Mouse (Mus musculus) intestine, postnatal 0 days (tissue): ENCODE data around the gene Jtb. TPM values are rescaled to one million over a fixed set of nuclear protein-coding genes. Genes with fewer than 3 reads are reported as not detected.
A peak's percentile ranks its signal among the peaks of the same experiment; 100 is the strongest.

Experiments used
- ATAC-seq: fragments of 200-750 bp; cut with Nextera tagmentation; 2 replicates; pipeline ENCODE4 v1.8.0; 2017; ENCODE audit warnings: mild to moderate bottlenecking, moderate TSS enrichment, moderate library complexity
- H3K27ac ChIP-seq: fragments of 300-500 bp; sonication (generic); 2 replicates; pipeline ENCODE4 v1.5.1; 2014; ENCODE audit warnings: mild to moderate bottlenecking, low read depth, low read length, moderate library complexity
- H3K27me3 ChIP-seq: fragments of 300-500 bp; sonication (generic); replicated peaks from 2 replicates; pipeline ENCODE4 v1.6.1; 2014; ENCODE audit warnings: low read length, mixed read lengths; ENCODE audit not compliant: control insufficient read depth, insufficient read depth
- H3K36me3 ChIP-seq: fragments of 300-500 bp; sonication (generic); 2 replicates; pipeline ENCODE4 v1.6.1; 2014; ENCODE audit warnings: mild to moderate bottlenecking, moderate library complexity; ENCODE audit not compliant: control insufficient read depth, insufficient read depth
- H3K4me1 ChIP-seq: fragments of 300-500 bp; sonication (generic); replicated peaks from 2 replicates; pipeline ENCODE4 v1.6.1; 2014; ENCODE audit warnings: antibody characterized with exemption, low read length, mixed read lengths; ENCODE audit not compliant: control insufficient read depth, insufficient read depth
- H3K4me2 ChIP-seq: fragments of 300-500 bp; sonication (generic); replicated peaks from 2 replicates; pipeline ENCODE4 v1.6.1; 2014; ENCODE audit warnings: low read depth, mild to moderate bottlenecking, moderate library complexity
- H3K4me3 ChIP-seq: fragments of 300-500 bp; sonication (generic); 2 replicates; pipeline ENCODE4 v1.5.1; 2014; ENCODE audit warnings: low read depth, low read length
- H3K9ac ChIP-seq: fragments of 300-500 bp; sonication (generic); 2 replicates; pipeline ENCODE4 v1.6.1; 2014; ENCODE audit warnings: mild to moderate bottlenecking, low read depth, low read length
- H3K9me3 ChIP-seq: fragments of 300-500 bp; sonication (generic); 2 replicates; pipeline ENCODE4 v1.6.1; 2016; ENCODE audit warnings: mixed run types; ENCODE audit not compliant: control insufficient read depth
- CTCF ChIP-seq: sonication (generic); IDR thresholded peaks from 2 replicates; pipeline ENCODE4 v1.5.1; 2016; ENCODE audit warnings: low read depth, mild to moderate bottlenecking, control low read depth, antibody characterized with exemption, moderate library complexity
- whole genome bisulfite sequencing: fragments of 180-500 bp; shearing (Covaris S2); extraction: QIAGEN DNeasy Blood & Tissue Kit; methylation state at CpG from one replicate; pipeline ENCODE4 v1.1.7; 2014; 5-methylcytosine and 5-hydroxymethylcytosine counted together
- polyA plus RNA-seq: library from polyadenylated mRNA; unstranded; fragments of >200 nt; fragmentation: Nextera tagmentation; extraction: Ambion mirVana; gene quantifications from 2 replicates; pipeline ENCODE4 v1.2.1, GENCODE M21; 2015

Gene Jtb
- polyA plus RNA-seq, 1 experiment from 2014 or later: 169 TPM

- 89% methylated on average over 10 of the region's 10 CpGs for WGBS
- TF ChIP-seq CTCF: no peak
- H3K4me3 ChIP-seq: no peak overlapping the region
Measured at GRCm38 (mm10) chr3:90241669-90242358, 10.4 kb downstream of the Jtb start.

GRCm38 (mm10) chr3:90242984-90243775, 11.8 kb downstream of the Jtb start, which contains the start of gene Creb3l4:
Creb3l4 (minus strand) TSS chr3:90243512.
- Histone ChIP-seq H3K9ac (peak within 1 kb of the TSS; percentile 34), H3K27me3 (no peaks in the 10 kb centered on the region), H3K4me2 (peak within 1 kb of the TSS; percentile 69), H3K9me3 (no peaks in the 10 kb centered on the region), H3K4me3 (peak within 1 kb of the TSS; percentile 38), H3K36me3 (no peaks in the 10 kb centered on the region; the same call in 1 of the 2 replicates), H3K4me1 (peaks cover 5% of the 10 kb centered on the region; the same call in 1 of the 2 replicates), H3K27ac (peak within 1 kb of the TSS; percentile 30; the same call in 1 of the 2 replicates)
- WGBS: 4% methylated on average over 19 of the region's 19 CpGs
- TF ChIP-seq CTCF: no peak
- ATAC-seq: peak; percentile 41

More at GRCm38 (mm10) chr3:90241669-90242358, 10.4 kb downstream of the Jtb start:
- no peak overlapping the region for H3K9ac ChIP-seq
- no peaks in the 10 kb centered on the region for H3K27me3 ChIP-seq
- H3K9me3 ChIP-seq: no peaks in the 10 kb centered on the region
- H3K27ac ChIP-seq: no peak overlapping the region
- no peak overlapping the region; the same call in none of the 2 replicates for H3K4me2 ChIP-seq
- ATAC-seq: no peak
- no peaks in the 10 kb centered on the region; the same call in 1 of the 2 replicates for H3K36me3 ChIP-seq
- peaks cover 5% of the 10 kb centered on the region; the same call in 1 of the 2 replicates for H3K4me1 ChIP-seq

DNA sequence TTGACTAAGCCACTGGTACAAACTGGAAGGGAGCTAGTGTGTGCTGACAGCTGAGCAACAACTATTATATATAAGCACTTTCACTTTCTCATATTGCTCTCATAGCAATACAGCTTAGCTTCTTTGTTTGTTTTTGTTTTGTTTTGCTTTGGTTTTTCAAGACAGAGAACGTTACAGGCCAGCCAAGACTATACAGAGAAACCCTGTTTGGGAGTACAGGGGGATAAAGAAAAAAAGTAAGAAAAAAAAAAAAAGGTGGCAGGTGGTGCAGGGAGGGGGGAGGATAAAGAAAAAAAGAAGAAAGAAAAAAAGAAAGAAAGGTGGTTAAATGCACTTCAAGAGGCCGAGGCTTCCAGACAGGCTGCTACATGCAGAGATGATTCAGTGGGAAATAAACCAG, 14.0 kb downstream of the Jtb start:
- no peak for TF ChIP-seq CTCF
- H3K4me3 ChIP-seq: no peak overlapping the region
- no peak overlapping the region for H3K4me2 ChIP-seq
- H3K36me3 ChIP-seq: peaks cover 2% of the 10 kb centered on the region; the same call in 1 of the 2 replicates
- no peak for ATAC-seq
- peaks cover 5% of the 10 kb centered on the region; the same call in 1 of the 2 replicates for H3K4me1 ChIP-seq
- no peak overlapping the region for H3K9ac ChIP-seq
- 70% methylated on average over 2 of the region's 2 CpGs for WGBS
- no peak overlapping the region for H3K27ac ChIP-seq
- H3K9me3 ChIP-seq: no peaks in the 10 kb centered on the region
- H3K27me3 ChIP-seq: no peaks in the 10 kb centered on the region

GRCm38 (mm10) chr3:90247630-90247959, 16.2 kb downstream of the Jtb start:
- 5% methylated on average over 3 of the region's 3 CpGs for WGBS
- ATAC-seq: peak; percentile 17
- Histone ChIP-seq H3K9ac (peak overlapping the region; percentile 85), H3K27me3 (no peaks in the 10 kb centered on the region), H3K4me3 (peak overlapping the region; percentile 74), H3K4me2 (peak overlapping the region; percentile 84), H3K27ac (peak overlapping the region; percentile 97), H3K9me3 (no peaks in the 10 kb centered on the region), H3K36me3 (peaks cover 16% of the 10 kb centered on the region), H3K4me1 (peaks cover 5% of the 10 kb centered on the region; the same call in 1 of the 2 replicates)
- peak; percentile 11; the same call in 1 of the 2 replicates for TF ChIP-seq CTCF

DNA sequence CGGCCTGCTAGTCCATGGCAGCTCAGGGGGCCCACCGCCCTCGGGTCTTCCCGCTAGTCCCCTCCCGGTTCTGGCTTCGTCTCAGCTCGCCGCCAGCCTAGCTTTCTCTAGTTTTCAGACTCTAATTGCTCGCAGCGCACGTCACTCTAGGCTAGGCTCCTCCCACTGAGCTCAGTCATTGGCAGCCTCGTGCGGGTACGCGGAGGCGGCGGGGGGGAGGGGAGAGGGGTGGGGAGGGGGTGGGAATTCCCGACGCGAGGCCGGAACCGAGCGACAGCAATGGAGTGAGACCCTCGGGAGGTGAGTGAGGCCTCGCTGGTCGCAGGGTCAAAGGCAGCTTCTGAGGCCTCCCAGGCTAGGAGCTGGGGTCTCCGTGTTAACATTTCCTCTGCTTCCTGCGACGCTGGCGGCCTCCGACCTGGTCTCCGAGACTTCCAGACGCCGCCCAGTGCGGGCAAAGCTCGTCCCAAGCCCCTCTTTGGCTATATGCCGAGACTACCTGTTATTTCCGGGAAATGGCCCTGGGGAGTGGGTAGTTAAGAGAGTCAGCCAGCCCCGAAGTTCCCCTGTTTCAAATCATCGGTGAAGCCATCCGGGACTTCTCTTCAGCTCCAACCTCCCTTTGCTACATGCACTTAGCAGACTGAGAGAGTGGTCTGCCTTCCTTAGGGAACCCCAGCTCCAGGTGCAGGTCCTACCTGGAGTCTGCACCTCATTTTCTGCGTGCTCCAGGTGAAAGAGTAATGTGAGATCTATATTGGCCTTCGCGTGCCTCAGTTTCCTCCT, 16.8 kb downstream of the Jtb start, which contains the start of gene Slc39a1:
Slc39a1 (plus strand) TSS at position 213 of the 786 bp plus-strand sequence.
- under 1% methylated on average over 42 of the region's 44 CpGs for WGBS
- Histone ChIP-seq H3K27ac (peak within 1 kb of the TSS; percentile 97), H3K9me3 (no peaks in the 10 kb centered on the region), H3K9ac (peak within 1 kb of the TSS; percentile 85), H3K27me3 (no peaks in the 10 kb centered on the region), H3K4me3 (peak within 1 kb of the TSS; percentile 74), H3K4me1 (peaks cover 5% of the 10 kb centered on the region; the same call in 1 of the 2 replicates), H3K36me3 (peaks cover 16% of the 10 kb centered on the region), H3K4me2 (peak within 1 kb of the TSS; percentile 84)
- ATAC-seq: peak; percentile 86
- no peak for TF ChIP-seq CTCF

DNA sequence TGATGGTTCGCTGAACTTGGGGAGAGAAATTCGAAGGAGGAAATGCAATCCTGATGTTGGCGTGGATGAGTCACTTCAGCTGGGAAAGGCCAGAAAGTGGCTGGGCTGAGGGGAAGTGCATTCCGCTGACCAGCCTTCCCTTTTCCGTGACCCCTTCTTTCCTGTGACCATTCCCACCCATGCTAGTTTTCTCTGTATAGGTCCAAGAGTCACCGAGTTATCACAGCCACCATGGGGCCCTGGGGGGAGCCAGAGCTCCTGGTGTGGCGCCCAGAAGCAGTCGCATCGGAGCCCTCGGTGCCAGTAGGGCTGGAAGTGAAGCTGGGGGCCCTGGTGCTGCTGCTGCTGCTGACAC, 17.3 kb downstream of the Jtb start:
- peak; percentile 26 for ATAC-seq
- peak overlapping the region; percentile 97 for H3K27ac ChIP-seq
- peaks cover 1% of the 10 kb centered on the region; the same call in 1 of the 2 replicates for H3K4me1 ChIP-seq

More for the DNA sequence above, 17.3 kb downstream of the Jtb start:
- Histone ChIP-seq H3K27me3 (no peaks in the 10 kb centered on the region), H3K9ac (peak overlapping the region; percentile 85), H3K36me3 (peaks cover 16% of the 10 kb centered on the region), H3K4me2 (peak overlapping the region; percentile 84), H3K9me3 (no peaks in the 10 kb centered on the region), H3K4me3 (peak overlapping the region; percentile 74)
- 0% methylated on average over 10 of the region's 10 CpGs for WGBS
- peak; percentile 29; the same call in 1 of the 2 replicates for TF ChIP-seq CTCF
